ENCODE assay signal across 9 mouse cellular contexts in genomic region chr17:63285265-63285939, GRCm38 (mm10).
DNase-seq lines count a peak whose midpoint lies in the region; ATAC-seq lines count a peak whose summit lies in the region.
"Had no signal": no experiment of that assay in that cellular context is flagged by ENCODE, and none has a peak within 500 bp of the region (broad histone marks: within the 10 kb centered on the region; RNA-seq: fewer than 3 reads in every experiment).

No protein-coding gene starts in this region.

- no peak overlapping the region for H3K27ac ChIP-seq in forebrain, embryonic 11.5 days (ENCODE audit: low read depth, low read length)
- no peak overlapping the region for H3K27ac ChIP-seq in forebrain, embryonic 10.5 days
- peak overlapping the region; percentile 4; the same call in 1 of the 2 replicates for H3K27ac ChIP-seq in midbrain, embryonic 13.5 days
- H3K27ac ChIP-seq: limb, embryonic 12.5 days had no signal

- DNase-seq in forebrain, embryonic 11.5 days (ENCODE audit: low spot score), result no peak
- DNase-seq in forebrain, embryonic 10.5 days (ENCODE audit: extremely low spot score, low spot score), result no peak
- peak; percentile 20 for DNase-seq in cerebellum, adult 8-10 months
- DNase-seq in gonadal fat pad, adult 2 months (ENCODE audit: low read depth), result peak; percentile 27
- DNase-seq in layer of hippocampus, postnatal 10 days (ENCODE audit: low spot score in 2 of 2), result peak; percentile 74 to 80
- DNase-seq in testis, postnatal 14 days (ENCODE audit: low spot score), result peak; percentile 18
- no peak for DNase-seq in yolk sac, embryonic 10.5 days (ENCODE audit: low spot score)

- no peak overlapping the region for H3K4me2 ChIP-seq in forebrain, embryonic 11.5 days (ENCODE audit: low read depth, low read length, severe bottlenecking)
- no peak overlapping the region for H3K4me2 ChIP-seq in midbrain, embryonic 13.5 days (replicated peaks)
- H3K4me2 ChIP-seq: limb, embryonic 12.5 days had no signal

- 54% methylated on average over 11 of the region's 11 CpGs for WGBS in forebrain, embryonic 11.5 days
- WGBS in forebrain, embryonic 10.5 days, result 77% methylated on average over 11 of the region's 11 CpGs
- WGBS in midbrain, embryonic 13.5 days, result 47% methylated on average over 11 of the region's 11 CpGs

- peaks cover 3% of the 10 kb centered on the region; the same call in 1 of the 2 replicates for H3K4me1 ChIP-seq in forebrain, embryonic 11.5 days (replicated peaks; ENCODE audit: control insufficient read depth, insufficient read depth, low read length)
- peaks cover 9% of the 10 kb centered on the region for H3K4me1 ChIP-seq in forebrain, embryonic 10.5 days
- H3K4me1 ChIP-seq in midbrain, embryonic 13.5 days (replicated peaks), result peaks cover 20% of the 10 kb centered on the region

- no peaks in the 10 kb centered on the region for H3K27me3 ChIP-seq in forebrain, embryonic 11.5 days (ENCODE audit: control insufficient read depth, insufficient read depth, low read length)
- H3K27me3 ChIP-seq in forebrain, embryonic 10.5 days (ENCODE audit: poor library complexity, severe bottlenecking), result no peaks in the 10 kb centered on the region
- H3K27me3 ChIP-seq in midbrain, embryonic 13.5 days, result no peaks in the 10 kb centered on the region
- H3K27me3 ChIP-seq: limb, embryonic 12.5 days had no signal

- ATAC-seq in forebrain, embryonic 11.5 days (replicated peaks; ENCODE audit: low FRiP score), result peak; percentile 44; the same call in 1 of the 2 replicates
- ATAC-seq in midbrain, embryonic 13.5 days, result peak; percentile 92

- no peaks in the 10 kb centered on the region for H3K36me3 ChIP-seq in forebrain, embryonic 11.5 days (ENCODE audit: control insufficient read depth, insufficient read depth, low read length)
- no peaks in the 10 kb centered on the region for H3K36me3 ChIP-seq in forebrain, embryonic 10.5 days (replicated peaks)
- no peaks in the 10 kb centered on the region for H3K36me3 ChIP-seq in midbrain, embryonic 13.5 days
- H3K36me3 ChIP-seq: limb, embryonic 12.5 days had no signal

- H3K9me3 ChIP-seq in forebrain, embryonic 11.5 days (ENCODE audit: control insufficient read depth, low read length), result no peaks in the 10 kb centered on the region
- no peaks in the 10 kb centered on the region for H3K9me3 ChIP-seq in forebrain, embryonic 10.5 days
- H3K9me3 ChIP-seq in midbrain, embryonic 13.5 days, result no peaks in the 10 kb centered on the region
- H3K9me3 ChIP-seq: limb, embryonic 12.5 days had no signal

- no peak overlapping the region for H3K4me3 ChIP-seq in forebrain, embryonic 11.5 days (ENCODE audit: low read depth, low read length)
- H3K4me3 ChIP-seq in forebrain, embryonic 10.5 days, result no peak overlapping the region
- no peak overlapping the region for H3K4me3 ChIP-seq in midbrain, embryonic 13.5 days (replicated peaks)
- H3K4me3 ChIP-seq: limb, embryonic 12.5 days had no signal

- no peak overlapping the region for H3K9ac ChIP-seq in forebrain, embryonic 11.5 days (ENCODE audit: low read length)
- H3K9ac ChIP-seq in midbrain, embryonic 13.5 days (replicated peaks), result no peak overlapping the region
- H3K9ac ChIP-seq: limb, embryonic 12.5 days had no signal

Comparison
In these comparisons a context has a peak if more than half of its experiments do, and no peak if none do; other contexts are left out.
1. DNase-seq: peak in cerebellum, adult 8-10 months (single experiment), gonadal fat pad, adult 2 months (single experiment), layer of hippocampus, postnatal 10 days (2 of 2) and testis, postnatal 14 days (single experiment); none in forebrain, embryonic 11.5 days (single experiment), forebrain, embryonic 10.5 days (single experiment) and yolk sac, embryonic 10.5 days (single experiment).